Mouse (Mus musculus): ENCODE results near the gene Ccnd3. TPM values are rescaled to one million over a fixed set of nuclear protein-coding genes. Genes with fewer than 3 reads are reported as not detected.

Ccnd3 gene
- 525 and 530 TPM in 2 replicates for polyA plus RNA-seq (2014; fragmentation: Nextera tagmentation; extraction: Ambion mirVana)

GRCm38 (mm10) chr17:47504941-47505346 lies at the start of gene Ccnd3:
Ccnd3 (plus strand) TSS chr17:47505051.
- H3K4me2 ChIP-seq: peak within 1 kb of the TSS; percentile 67
- H3K4me3 ChIP-seq (ENCODE audit: low read depth, low read length): peak within 1 kb of the TSS; percentile 56
- 1% methylated on average over 22 of the region's 22 CpGs for WGBS
- peaks cover 54% of the 10 kb centered on the region for H3K4me1 ChIP-seq (replicated peaks; ENCODE audit: control insufficient read depth, insufficient read depth, low read length)
- peak within 1 kb of the TSS; percentile 78 for H3K9ac ChIP-seq (ENCODE audit: low read depth, low read length)
- DNase-seq (ENCODE audit: low spot score): peak; percentile 76
- peak; percentile 23; the same call in 1 of the 2 replicates for ATAC-seq (replicated peaks; ENCODE audit: low FRiP score)
- peaks cover 3% of the 10 kb centered on the region; the same call in 1 of the 2 replicates for H3K36me3 ChIP-seq (ENCODE audit: control insufficient read depth, insufficient read depth, low read length)
- no peaks in the 10 kb centered on the region for H3K9me3 ChIP-seq (ENCODE audit: control insufficient read depth, low read length)
- no peaks in the 10 kb centered on the region for H3K27me3 ChIP-seq (replicated peaks; ENCODE audit: control insufficient read depth, insufficient read depth, low read length)
- H3K27ac ChIP-seq (ENCODE audit: low read depth, low read length): peak within 1 kb of the TSS; percentile 77

GRCm38 (mm10) chr17:47458310-47458709 lies 46.5 kb upstream of the Ccnd3 start:
- Histone ChIP-seq H3K27ac (ENCODE audit: low read depth, low read length) (no peak overlapping the region), H3K4me3 (ENCODE audit: low read depth, low read length) (no peak overlapping the region), H3K9me3 (ENCODE audit: control insufficient read depth, low read length) (no peaks in the 10 kb centered on the region), H3K27me3 (replicated peaks; ENCODE audit: control insufficient read depth, insufficient read depth, low read length) (no peaks in the 10 kb centered on the region), H3K4me1 (replicated peaks; ENCODE audit: control insufficient read depth, insufficient read depth, low read length) (peaks cover 14% of the 10 kb centered on the region), H3K9ac (ENCODE audit: low read depth, low read length) (no peak overlapping the region), H3K4me2 (no peak overlapping the region), H3K36me3 (ENCODE audit: control insufficient read depth, insufficient read depth, low read length) (no peaks in the 10 kb centered on the region)
- DNase-seq (ENCODE audit: low spot score) (no peak), ATAC-seq (replicated peaks; ENCODE audit: low FRiP score) (no peak)
- WGBS: 70% methylated on average over 13 of the region's 13 CpGs

GRCm38 (mm10) chr17:47458936-47459335 lies 45.9 kb upstream of the Ccnd3 start:
- no peaks in the 10 kb centered on the region for H3K9me3 ChIP-seq (ENCODE audit: control insufficient read depth, low read length)
- no peak overlapping the region for H3K9ac ChIP-seq (ENCODE audit: low read depth, low read length)
- DNase-seq (ENCODE audit: low spot score) (no peak), ATAC-seq (replicated peaks; ENCODE audit: low FRiP score) (no peak)
- peaks cover 12% of the 10 kb centered on the region for H3K4me1 ChIP-seq (replicated peaks; ENCODE audit: control insufficient read depth, insufficient read depth, low read length)
- WGBS: 95% methylated on average over 2 of the region's 2 CpGs
- H3K27ac ChIP-seq (ENCODE audit: low read depth, low read length): no peak overlapping the region
- no peak overlapping the region for H3K4me2 ChIP-seq
- no peaks in the 10 kb centered on the region for H3K27me3 ChIP-seq (replicated peaks; ENCODE audit: control insufficient read depth, insufficient read depth, low read length)
- no peak overlapping the region for H3K4me3 ChIP-seq (ENCODE audit: low read depth, low read length)
- no peaks in the 10 kb centered on the region for H3K36me3 ChIP-seq (ENCODE audit: control insufficient read depth, insufficient read depth, low read length)

GRCm38 (mm10) chr17:47459341-47459919 lies 45.4 kb upstream of the Ccnd3 start:
- H3K4me1 ChIP-seq (replicated peaks; ENCODE audit: control insufficient read depth, insufficient read depth, low read length): peaks cover 12% of the 10 kb centered on the region
- no peak overlapping the region for H3K4me2 ChIP-seq
- H3K9ac ChIP-seq (ENCODE audit: low read depth, low read length): no peak overlapping the region
- WGBS: 52% methylated on average over 3 of the region's 3 CpGs
- no peaks in the 10 kb centered on the region for H3K9me3 ChIP-seq (ENCODE audit: control insufficient read depth, low read length)
- no peaks in the 10 kb centered on the region for H3K36me3 ChIP-seq (ENCODE audit: control insufficient read depth, insufficient read depth, low read length)
- no peak overlapping the region for H3K27ac ChIP-seq (ENCODE audit: low read depth, low read length)
- no peak overlapping the region for H3K4me3 ChIP-seq (ENCODE audit: low read depth, low read length)
- DNase-seq (ENCODE audit: low spot score): no peak
- no peak for ATAC-seq (replicated peaks; ENCODE audit: low FRiP score)
- H3K27me3 ChIP-seq (replicated peaks; ENCODE audit: control insufficient read depth, insufficient read depth, low read length): no peaks in the 10 kb centered on the region

- H3K4me1 ChIP-seq (replicated peaks; ENCODE audit: control insufficient read depth, insufficient read depth, low read length): peaks cover 22% of the 10 kb centered on the region
- H3K4me3 ChIP-seq (ENCODE audit: low read depth, low read length): no peak overlapping the region
- DNase-seq (ENCODE audit: low spot score) (no peak), ATAC-seq (replicated peaks; ENCODE audit: low FRiP score) (peak; percentile 38; the same call in 1 of the 2 replicates)
- H3K36me3 ChIP-seq (ENCODE audit: control insufficient read depth, insufficient read depth, low read length): no peaks in the 10 kb centered on the region
- peaks cover 11% of the 10 kb centered on the region for H3K27me3 ChIP-seq (replicated peaks; ENCODE audit: control insufficient read depth, insufficient read depth, low read length)
- WGBS: 43% methylated on average over 3 of the region's 3 CpGs
- no peak overlapping the region for H3K9ac ChIP-seq (ENCODE audit: low read depth, low read length)
- H3K4me2 ChIP-seq: no peak overlapping the region
- H3K9me3 ChIP-seq (ENCODE audit: control insufficient read depth, low read length): no peaks in the 10 kb centered on the region
- no peak overlapping the region for H3K27ac ChIP-seq (ENCODE audit: low read depth, low read length)
Measured at GRCm38 (mm10) chr17:47461688-47462087, 43.2 kb upstream of the Ccnd3 start.

GRCm38 (mm10) chr17:47462209-47462608 lies 42.6 kb upstream of the Ccnd3 start:
- ATAC-seq (replicated peaks; ENCODE audit: low FRiP score) (no peak), DNase-seq (ENCODE audit: low spot score) (no peak)
- no peaks in the 10 kb centered on the region for H3K36me3 ChIP-seq (ENCODE audit: control insufficient read depth, insufficient read depth, low read length)
- H3K4me3 ChIP-seq (ENCODE audit: low read depth, low read length): no peak overlapping the region
- H3K27ac ChIP-seq (ENCODE audit: low read depth, low read length): no peak overlapping the region
- H3K9me3 ChIP-seq (ENCODE audit: control insufficient read depth, low read length): no peaks in the 10 kb centered on the region
- peaks cover 16% of the 10 kb centered on the region for H3K27me3 ChIP-seq (replicated peaks; ENCODE audit: control insufficient read depth, insufficient read depth, low read length)
- H3K9ac ChIP-seq (ENCODE audit: low read depth, low read length): no peak overlapping the region
- WGBS: 70% methylated on average over 7 of the region's 7 CpGs
- H3K4me1 ChIP-seq (replicated peaks; ENCODE audit: control insufficient read depth, insufficient read depth, low read length): peaks cover 22% of the 10 kb centered on the region
- H3K4me2 ChIP-seq: no peak overlapping the region

GRCm38 (mm10) chr17:47462728-47463388 lies 42.0 kb upstream of the Ccnd3 start:
- DNase-seq (ENCODE audit: low spot score) (no peak), ATAC-seq (replicated peaks; ENCODE audit: low FRiP score) (no peak)
- Histone ChIP-seq H3K36me3 (ENCODE audit: control insufficient read depth, insufficient read depth, low read length) (no peaks in the 10 kb centered on the region), H3K4me2 (no peak overlapping the region), H3K27ac (ENCODE audit: low read depth, low read length) (no peak overlapping the region), H3K4me1 (replicated peaks; ENCODE audit: control insufficient read depth, insufficient read depth, low read length) (peaks cover 22% of the 10 kb centered on the region), H3K9me3 (ENCODE audit: control insufficient read depth, low read length) (no peaks in the 10 kb centered on the region), H3K4me3 (ENCODE audit: low read depth, low read length) (no peak overlapping the region), H3K27me3 (replicated peaks; ENCODE audit: control insufficient read depth, insufficient read depth, low read length) (peaks cover 23% of the 10 kb centered on the region), H3K9ac (ENCODE audit: low read depth, low read length) (no peak overlapping the region)
- WGBS: 56% methylated on average over 9 of the region's 9 CpGs

- 0 out of 2 replicates have a peak overlapping the region, but pooled peaks have one; percentile 1 for H3K27ac ChIP-seq (ENCODE audit: low read depth, low read length)
- no peak overlapping the region for H3K9ac ChIP-seq (ENCODE audit: low read depth, low read length)
- H3K27me3 ChIP-seq (replicated peaks; ENCODE audit: control insufficient read depth, insufficient read depth, low read length): peaks cover 37% of the 10 kb centered on the region
- DNase-seq (ENCODE audit: low spot score) (no peak), ATAC-seq (replicated peaks; ENCODE audit: low FRiP score) (no peak)
- H3K36me3 ChIP-seq (ENCODE audit: control insufficient read depth, insufficient read depth, low read length): no peaks in the 10 kb centered on the region
- H3K4me3 ChIP-seq (ENCODE audit: low read depth, low read length): no peak overlapping the region
- H3K9me3 ChIP-seq (ENCODE audit: control insufficient read depth, low read length): no peaks in the 10 kb centered on the region
- H3K4me1 ChIP-seq (replicated peaks; ENCODE audit: control insufficient read depth, insufficient read depth, low read length): peaks cover 22% of the 10 kb centered on the region
- 52% methylated on average over 12 of the region's 12 CpGs for WGBS
- peak overlapping the region; percentile 7; the same call in 1 of the 2 replicates for H3K4me2 ChIP-seq
Measured at GRCm38 (mm10) chr17:47464248-47464965, 40.4 kb upstream of the Ccnd3 start.

Data from liver, embryonic 11.5 days (tissue).